Mouse (Mus musculus): Measurements from ENCODE around the gene Lrriq4.

DNA sequence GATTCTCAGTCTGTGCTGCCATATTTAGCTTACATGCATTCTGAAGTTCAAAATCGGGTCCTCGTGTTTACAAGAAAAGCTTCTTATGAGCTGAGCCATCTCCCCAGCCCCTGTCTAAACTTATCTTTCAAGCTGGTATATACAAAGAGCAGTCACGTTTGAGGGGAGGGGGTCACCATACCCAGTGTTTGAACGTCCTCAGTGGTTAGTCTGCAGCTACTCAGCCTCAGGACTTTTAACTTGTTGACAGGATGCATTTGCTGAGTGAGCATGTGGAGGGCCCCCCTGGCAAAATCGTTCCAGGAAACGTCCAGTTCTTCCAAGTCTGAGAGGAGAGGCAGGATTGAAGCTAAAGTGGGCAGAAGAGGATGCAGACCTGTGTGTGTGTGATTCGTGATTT, 46.7 kb downstream of the Lrriq4 start:
- TF ChIP-seq CTCF (IDR thresholded peaks at IDR 0.05; ENCODE audit: low read depth) = no peak
- no peak for TF ChIP-seq EP300 (IDR thresholded peaks at IDR 0.05; ENCODE audit: low read depth)

All from heart, postnatal 0 days (tissue).